Mouse (Mus musculus): ENCODE measurements at regions not wholly inside any gene's neighbourhood (a gene's known extent, or its start where the extent isn't known, plus 50 kb on each side); places are given as distances from the start of the nearest gene placed in this dataset.

DNA sequence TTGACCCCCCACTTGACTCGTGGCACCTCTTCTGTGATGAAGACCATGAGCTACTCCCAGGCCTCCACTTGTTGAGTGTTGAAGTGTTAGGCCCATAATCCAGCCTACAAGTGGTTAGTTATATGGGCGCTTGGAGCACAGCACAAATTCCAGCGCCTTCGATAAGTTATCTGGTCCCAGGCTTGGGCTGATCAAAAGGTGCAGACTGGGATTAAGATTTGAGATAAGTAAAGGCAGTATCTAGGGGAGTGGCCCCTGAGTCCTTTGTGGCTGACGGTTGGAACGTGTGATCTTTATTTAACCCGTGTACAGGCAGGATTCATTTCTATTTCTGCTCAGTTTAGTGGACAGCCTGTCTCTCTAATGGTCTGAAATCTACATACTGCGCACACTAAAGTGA lies 210.7 kb upstream of the Hey2 start:
- no peak overlapping the region for H3K9ac ChIP-seq (ENCODE audit: control insufficient read depth, low read depth, low read length, poor library complexity, severe bottlenecking)
- H3K9me3 ChIP-seq (replicated peaks; ENCODE audit: insufficient read depth, low read length): no peaks in the 10 kb centered on the region
- no peaks in the 10 kb centered on the region for H3K79me2 ChIP-seq (ENCODE audit: control insufficient read depth, insufficient read depth, low read length, poor library complexity)
- H3K36me3 ChIP-seq (ENCODE audit: control insufficient read depth in 1 of 2, insufficient read depth in 2 of 2, low read length in 2 of 2): no peaks in the 10 kb centered on the region
- no peak for TF ChIP-seq TBP (IDR thresholded peaks at IDR 0.05; ENCODE audit: low read depth, low read length)
- no peak for TF ChIP-seq POLR2AphosphoS2 (IDR thresholded peaks at IDR 0.05; ENCODE audit: low read length)
- no peak for TF ChIP-seq RCOR1 (IDR thresholded peaks at IDR 0.05; ENCODE audit: low read depth, low read length)
- TF ChIP-seq ELF1 (IDR thresholded peaks at IDR 0.05; ENCODE audit: low read depth, low read length): no peak
- no peak for TF ChIP-seq MXI1 (IDR thresholded peaks at IDR 0.05; ENCODE audit: low read depth, low read length)
- TF ChIP-seq HCFC1 (IDR thresholded peaks at IDR 0.05; ENCODE audit: low read depth, low read length): no peak
- no peak for TF ChIP-seq ZNF384 (IDR thresholded peaks at IDR 0.05; ENCODE audit: low read depth, low read length)
- DNase-seq (ENCODE audit: low read depth, low spot score): no peak
- H3K4me3 ChIP-seq (ENCODE audit: control insufficient read depth in 1 of 2, insufficient read depth in 1 of 2, low read depth in 2 of 2, low read length in 2 of 2): no peak overlapping the region
- no peaks in the 10 kb centered on the region for H3K4me1 ChIP-seq (ENCODE audit: control insufficient read depth in 1 of 2, insufficient read depth in 2 of 2, low read length in 2 of 2)
- H3K27me3 ChIP-seq (ENCODE audit: control insufficient read depth in 1 of 2, insufficient read depth in 2 of 2, low read length in 2 of 2): no peaks in the 10 kb centered on the region
- no peak overlapping the region for H3K27ac ChIP-seq (ENCODE audit: control insufficient read depth, low read depth, low read length)

DNA sequence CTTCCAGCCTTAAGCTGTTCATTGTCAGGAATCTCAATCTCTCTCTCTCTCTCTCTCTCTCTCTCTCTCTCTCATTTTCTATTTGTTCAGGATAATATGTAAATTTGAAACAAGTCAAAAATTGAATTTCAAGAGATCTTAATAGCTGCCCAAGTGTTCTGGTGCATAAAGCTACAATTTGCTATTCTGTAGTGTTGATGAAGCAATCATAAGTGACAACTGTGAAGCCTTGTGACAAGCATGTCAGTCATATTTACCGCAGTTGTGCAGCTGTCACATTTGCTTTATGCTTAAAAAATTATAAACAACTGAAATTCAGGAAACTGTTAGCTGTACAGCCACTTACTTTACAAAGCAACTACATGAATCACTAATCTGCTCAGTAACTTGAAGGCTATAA lies 208.6 kb upstream of the Hey2 start:
- Histone ChIP-seq H3K9ac (ENCODE audit: control insufficient read depth, low read depth, low read length, poor library complexity, severe bottlenecking) (no peak overlapping the region), H3K36me3 (ENCODE audit: control insufficient read depth in 1 of 2, insufficient read depth in 2 of 2, low read length in 2 of 2) (no peaks in the 10 kb centered on the region), H3K27ac (ENCODE audit: control insufficient read depth, low read depth, low read length) (no peak overlapping the region), H3K79me2 (ENCODE audit: control insufficient read depth, insufficient read depth, low read length, poor library complexity) (no peaks in the 10 kb centered on the region), H3K27me3 (ENCODE audit: control insufficient read depth in 1 of 2, insufficient read depth in 2 of 2, low read length in 2 of 2) (no peaks in the 10 kb centered on the region), H3K9me3 (replicated peaks; ENCODE audit: insufficient read depth, low read length) (no peaks in the 10 kb centered on the region), H3K4me3 (ENCODE audit: control insufficient read depth in 1 of 2, insufficient read depth in 1 of 2, low read depth in 2 of 2, low read length in 2 of 2) (no peak overlapping the region), H3K4me1 (ENCODE audit: control insufficient read depth in 1 of 2, insufficient read depth in 2 of 2, low read length in 2 of 2) (no peaks in the 10 kb centered on the region)
- no peak for TF ChIP-seq MYC (IDR thresholded peaks at IDR 0.05; ENCODE audit: low read depth, low read length)
- TF ChIP-seq ZNF384 (IDR thresholded peaks at IDR 0.05; ENCODE audit: low read depth, low read length): no peak
- no peak for TF ChIP-seq CTCF (IDR thresholded peaks at IDR 0.05 in 2 of 3, conservative IDR thresholded peaks at IDR 0.05 in 1 of 3; ENCODE audit: control insufficient read depth in 1 of 3, insufficient read depth in 1 of 3, low read depth in 2 of 3, low read length in 3 of 3, poor library complexity in 1 of 3, severe bottlenecking in 1 of 3)
- no peak for TF ChIP-seq UBTF (IDR thresholded peaks at IDR 0.05; ENCODE audit: borderline replicate concordance, insufficient read depth, low read depth, low read length)
- TF ChIP-seq MAFK (IDR thresholded peaks at IDR 0.05; ENCODE audit: borderline replicate concordance, low read depth, low read length): no peak
- TF ChIP-seq ELF1 (IDR thresholded peaks at IDR 0.05; ENCODE audit: low read depth, low read length): no peak
- no peak for TF ChIP-seq GATA1 (IDR thresholded peaks at IDR 0.05; ENCODE audit: low read depth, low read length)
- no peak for TF ChIP-seq RAD21 (IDR thresholded peaks at IDR 0.05; ENCODE audit: low read depth, low read length)
- TF ChIP-seq USF2 (IDR thresholded peaks at IDR 0.05; ENCODE audit: borderline replicate concordance in 1 of 2, insufficient read depth in 1 of 2, low read depth in 1 of 2, low read length in 2 of 2): no peak
- DNase-seq (ENCODE audit: low read depth, low spot score): no peak

DNA sequence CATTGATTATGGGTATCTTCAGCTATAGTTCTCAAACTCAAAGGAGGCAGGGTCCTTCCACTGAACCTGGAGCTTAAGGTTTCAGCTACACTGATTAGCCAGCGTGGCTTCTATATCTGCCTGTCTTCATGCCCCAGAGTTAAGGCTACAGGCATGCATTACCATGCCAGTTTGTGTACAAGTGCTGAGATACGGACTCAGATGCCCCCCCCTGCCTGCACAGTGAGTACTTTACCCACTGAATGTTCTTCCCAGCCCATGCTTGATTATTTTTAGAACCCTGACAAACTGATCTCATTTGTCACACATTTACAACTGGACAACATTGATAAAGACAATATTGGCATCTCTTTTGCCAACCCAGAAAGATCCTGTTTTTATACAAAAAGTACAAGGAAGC lies 206.8 kb upstream of the Hey2 start:
- Histone ChIP-seq H3K27me3 (ENCODE audit: control insufficient read depth in 1 of 2, insufficient read depth in 2 of 2, low read length in 2 of 2) (no peaks in the 10 kb centered on the region), H3K4me1 (ENCODE audit: control insufficient read depth in 1 of 2, insufficient read depth in 2 of 2, low read length in 2 of 2) (no peaks in the 10 kb centered on the region), H3K79me2 (ENCODE audit: control insufficient read depth, insufficient read depth, low read length, poor library complexity) (no peaks in the 10 kb centered on the region), H3K4me3 (ENCODE audit: control insufficient read depth in 1 of 2, insufficient read depth in 1 of 2, low read depth in 2 of 2, low read length in 2 of 2) (no peak overlapping the region), H3K36me3 (ENCODE audit: control insufficient read depth in 1 of 2, insufficient read depth in 2 of 2, low read length in 2 of 2) (no peaks in the 10 kb centered on the region), H3K9ac (ENCODE audit: control insufficient read depth, low read depth, low read length, poor library complexity, severe bottlenecking) (no peak overlapping the region), H3K27ac (ENCODE audit: control insufficient read depth, low read depth, low read length) (no peak overlapping the region), H3K9me3 (replicated peaks; ENCODE audit: insufficient read depth, low read length) (no peaks in the 10 kb centered on the region)
- DNase-seq (ENCODE audit: low read depth, low spot score): no peak
- TF ChIP-seq USF2 (IDR thresholded peaks at IDR 0.05; ENCODE audit: borderline replicate concordance in 1 of 2, insufficient read depth in 1 of 2, low read depth in 1 of 2, low read length in 2 of 2): no peak

All from MEL (cell line).